Mouse (Mus musculus) embryonic facial prominence, embryonic 14.5 days (tissue): Measurements from ENCODE around the gene Col27a1. TPM values are rescaled to one million over a fixed set of nuclear protein-coding genes. Genes with fewer than 3 reads are reported as not detected.
"Not testable (repeated sequence)": the region's sequence is repeated elsewhere in the genome, so short reads cannot be mapped to it uniquely, and the experiment has no call there.

ENCODE experiments used
- ATAC-seq: fragments of 200-750 bp; cut with Nextera tagmentation; 2 replicates; pipeline ENCODE4 v1.8.0; 2017; ENCODE audit warnings: low read depth, moderate number of reproducible peaks, moderate TSS enrichment
- DNase-seq: peaks from one replicate; pipeline ENCODE4 v3.0.0-alpha.2; 2015; ENCODE audit warnings: low spot score
- H3K27ac ChIP-seq: fragments of 300-500 bp; sonication (generic); replicated peaks from 2 replicates; pipeline ENCODE4 v1.5.1; 2014; ENCODE audit warnings: low read depth, mild to moderate bottlenecking, low read length, moderate library complexity
- H3K27me3 ChIP-seq: fragments of 300-500 bp; sonication (generic); replicated peaks from 2 replicates; pipeline ENCODE4 v1.6.1; 2014; ENCODE audit warnings: low read length; ENCODE audit not compliant: control insufficient read depth, insufficient read depth
- H3K36me3 ChIP-seq: fragments of 300-500 bp; sonication (generic); 2 replicates; pipeline ENCODE4 v1.6.1; 2014; ENCODE audit warnings: low read length, mixed read lengths; ENCODE audit not compliant: control insufficient read depth, insufficient read depth
- H3K4me1 ChIP-seq: fragments of 300-500 bp; sonication (generic); 2 replicates; pipeline ENCODE4 v1.6.1; 2014; ENCODE audit warnings: antibody characterized with exemption, low read length; ENCODE audit not compliant: control insufficient read depth, insufficient read depth
- H3K4me2 ChIP-seq: fragments of 300-500 bp; sonication (generic); 2 replicates; pipeline ENCODE4 v1.6.1; 2014; ENCODE audit warnings: low read depth, mild to moderate bottlenecking, low read length, moderate library complexity, mixed read lengths
- H3K4me3 ChIP-seq: fragments of 300-500 bp; sonication (generic); 2 replicates; pipeline ENCODE4 v1.5.1; 2014; ENCODE audit warnings: low read depth, mild to moderate bottlenecking, low read length
- H3K9ac ChIP-seq: fragments of 300-500 bp; sonication (generic); 2 replicates; pipeline ENCODE4 v1.6.1; 2014; ENCODE audit warnings: low read depth, mild to moderate bottlenecking, low read length, moderate library complexity, mixed read lengths
- H3K9me3 ChIP-seq: fragments of 300-500 bp; sonication (generic); 2 replicates; pipeline ENCODE4 v1.6.1; 2016; ENCODE audit warnings: low read length; ENCODE audit not compliant: control insufficient read depth
- WGBS: fragments of 180-500 bp; shearing (Covaris S2); extraction: QIAGEN DNeasy Blood & Tissue Kit; methylation state at CpG from one replicate; pipeline ENCODE4 v1.1.7; 2014; 5-methylcytosine and 5-hydroxymethylcytosine counted together
- polyA plus RNA-seq: library from polyadenylated mRNA; unstranded; fragments of >200 nt; fragmentation: Nextera tagmentation; extraction: Ambion mirVana; gene quantifications from 2 replicates; pipeline ENCODE4 v1.2.1, GENCODE M21; 2014

Col27a1 gene
- polyA plus RNA-seq, 1 experiment from 2014 or later = 23.5 TPM

DNA sequence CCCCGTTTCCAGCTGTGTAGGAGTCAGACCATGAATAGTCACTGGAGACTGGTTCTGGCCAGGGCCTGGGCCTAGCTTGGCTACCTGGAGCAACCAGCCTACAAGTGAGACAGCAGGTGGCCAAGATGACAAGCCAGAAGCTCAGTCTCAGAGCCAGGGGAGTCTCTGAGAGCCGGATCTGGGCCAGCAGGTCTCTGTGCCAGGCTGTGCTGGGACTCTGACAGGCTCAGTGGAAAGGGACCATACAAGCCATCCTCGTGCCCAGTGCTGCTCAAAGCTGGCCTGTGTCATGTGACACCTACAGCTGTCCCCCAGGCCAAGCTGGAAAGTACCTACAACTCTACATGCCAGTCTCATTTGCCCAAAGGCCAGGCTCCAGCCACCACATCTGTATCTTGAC, 94.5 kb downstream of the Col27a1 start:
- no peak overlapping the region for H3K4me2 ChIP-seq
- H3K27ac ChIP-seq = no peak overlapping the region
- H3K9ac ChIP-seq = no peak overlapping the region
- H3K27me3 ChIP-seq = no peaks in the 10 kb centered on the region
- H3K36me3 ChIP-seq = peaks cover 62% of the 10 kb centered on the region
- ATAC-seq = no peak
- H3K9me3 ChIP-seq = no peaks in the 10 kb centered on the region
- H3K4me1 ChIP-seq = no peaks in the 10 kb centered on the region; the same call in 1 of the 2 replicates
- DNase-seq = no peak
- WGBS = 89% methylated on average over 1 of the region's 3 CpGs
- no peak overlapping the region for H3K4me3 ChIP-seq

DNA sequence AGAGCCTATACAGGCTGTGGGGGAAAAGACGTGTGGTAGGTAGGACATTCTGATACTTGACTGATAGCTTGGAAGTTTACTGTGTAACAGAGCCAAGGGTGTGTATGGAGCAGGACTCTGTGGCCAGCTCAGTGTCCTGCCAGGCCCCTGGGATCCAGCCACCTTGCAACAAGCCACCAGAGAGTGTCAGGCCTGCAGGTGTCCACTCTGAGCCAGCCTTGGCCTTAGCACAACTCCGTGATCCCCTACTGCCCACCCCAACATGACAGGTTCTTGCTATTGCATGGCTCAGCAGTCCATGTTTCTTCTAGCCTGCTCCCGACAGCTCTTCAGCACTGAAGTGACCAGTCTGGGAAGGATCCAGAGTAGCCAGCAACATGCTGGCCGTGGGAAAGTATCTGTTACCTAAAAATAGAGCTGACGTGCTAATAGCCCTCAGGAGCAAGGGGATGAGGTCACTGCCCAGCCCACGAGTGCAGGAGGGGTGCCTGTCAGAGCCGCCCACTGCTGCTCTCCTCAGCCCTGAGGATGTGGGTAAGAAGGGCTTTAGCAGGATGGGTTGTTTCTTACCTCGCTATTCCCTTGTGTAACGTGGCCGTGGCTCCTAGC, 96.5 kb downstream of the Col27a1 start:
- Histone ChIP-seq H3K27me3 (no peaks in the 10 kb centered on the region), H3K4me3 (no peak overlapping the region), H3K27ac (peak overlapping the region; percentile 15; the same call in 1 of the 2 replicates), H3K9me3 (no peaks in the 10 kb centered on the region), H3K36me3 (peaks cover 78% of the 10 kb centered on the region), H3K9ac (no peak overlapping the region), H3K4me1 (no peaks in the 10 kb centered on the region; the same call in 1 of the 2 replicates), H3K4me2 (no peak overlapping the region)
- WGBS = 46% methylated on average over 10 of the region's 10 CpGs
- DNase-seq (peak; percentile 15), ATAC-seq (no peak)

DNA sequence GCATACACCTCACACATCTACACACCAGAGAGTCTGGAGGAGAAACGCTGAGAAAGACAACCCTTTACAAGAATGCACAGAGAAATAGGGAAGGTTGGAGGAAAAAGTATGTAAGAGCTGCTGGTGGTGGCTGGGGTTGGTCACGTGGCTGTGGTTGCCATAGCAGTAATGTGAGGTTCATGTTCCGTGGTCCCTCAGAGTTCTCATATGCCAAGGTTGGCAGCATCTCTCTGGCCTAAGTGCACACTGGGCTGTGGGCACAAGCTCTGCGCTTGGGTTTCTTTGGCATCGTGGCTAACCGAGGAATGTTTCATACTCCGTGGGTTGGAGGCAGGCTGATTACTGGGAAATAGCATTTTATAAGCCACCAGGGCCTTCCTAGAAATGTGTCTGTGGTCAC, 97.6 kb downstream of the Col27a1 start:
- peak; percentile 31 for ATAC-seq

DNA sequence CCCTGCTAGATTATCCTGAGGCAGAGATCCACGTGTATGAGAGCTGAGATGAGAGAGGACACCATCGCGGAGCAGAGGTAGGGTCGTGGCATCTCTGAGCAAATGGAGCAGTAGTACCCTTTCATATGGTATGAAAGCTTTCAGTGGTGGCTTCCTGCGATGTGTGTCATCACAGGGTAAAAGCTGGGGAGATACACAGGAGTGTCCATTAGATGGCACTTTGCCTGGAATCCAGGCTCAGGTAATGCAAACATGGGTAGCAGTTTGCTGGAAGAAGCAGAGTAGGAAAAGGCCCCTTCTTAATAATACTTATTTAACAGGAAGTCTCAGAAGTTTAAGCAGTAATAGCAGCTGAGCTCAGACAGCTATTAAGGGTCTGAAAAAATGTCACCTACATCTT, 100.3 kb downstream of the Col27a1 start:
- no peak for ATAC-seq
- 68% methylated on average over 5 of the region's 5 CpGs for WGBS

More for the DNA sequence above, 97.6 kb downstream of the Col27a1 start:
- WGBS = 82% methylated on average over 7 of the region's 7 CpGs
- DNase-seq = peak; percentile 76
- Histone ChIP-seq H3K36me3 (peaks cover 72% of the 10 kb centered on the region), H3K4me1 (no peaks in the 10 kb centered on the region; the same call in 1 of the 2 replicates), H3K4me2 (no peak overlapping the region), H3K9me3 (no peaks in the 10 kb centered on the region), H3K4me3 (no peak overlapping the region), H3K27ac (peak overlapping the region; percentile 22; the same call in 1 of the 2 replicates), H3K27me3 (no peaks in the 10 kb centered on the region), H3K9ac (no peak overlapping the region)

DNA sequence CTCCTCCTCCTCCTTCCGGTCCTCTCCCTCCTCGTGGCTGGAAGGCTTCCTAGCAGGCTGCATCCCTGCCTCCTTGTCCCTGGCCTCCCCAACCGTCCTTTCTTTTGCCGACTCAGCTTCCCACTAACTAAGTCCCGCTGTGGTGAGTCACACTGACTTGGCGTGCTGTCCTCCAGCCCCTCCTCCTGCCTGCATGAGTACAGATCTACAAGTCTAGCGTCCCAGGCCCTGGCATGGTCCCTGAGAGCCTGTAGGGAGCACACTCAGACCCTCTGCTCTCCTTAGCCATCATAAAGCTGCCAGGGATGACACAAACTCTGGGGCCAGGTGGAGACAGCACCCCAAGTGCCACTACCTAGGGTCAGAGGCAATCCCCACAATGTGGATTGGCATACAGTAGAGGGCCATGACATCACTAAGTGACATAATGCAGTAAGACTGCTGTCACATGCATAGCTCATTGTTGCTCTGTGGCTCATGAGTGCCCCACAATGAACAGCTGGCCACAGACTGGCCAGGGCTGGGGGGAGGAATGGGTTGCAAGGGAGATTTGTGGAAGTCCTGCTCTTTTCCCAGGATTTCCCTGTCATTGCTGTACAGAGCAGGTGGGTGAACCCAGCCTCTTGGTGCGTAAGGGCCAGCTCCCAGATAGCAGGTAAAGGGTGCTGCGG, 102.4 kb downstream of the Col27a1 start:
- Histone ChIP-seq H3K27me3 (no peaks in the 10 kb centered on the region), H3K4me2 (no peak overlapping the region), H3K9me3 (no peaks in the 10 kb centered on the region), H3K36me3 (peaks cover 73% of the 10 kb centered on the region), H3K9ac (no peak overlapping the region), H3K4me1 (no peaks in the 10 kb centered on the region; the same call in 1 of the 2 replicates), H3K27ac (no peak overlapping the region), H3K4me3 (no peak overlapping the region)
- 51% methylated on average over 8 of the region's 9 CpGs for WGBS
- ATAC-seq (0 out of 2 replicates have a peak, but pooled peaks have one; percentile 41), DNase-seq (peak; percentile 68)

More for the DNA sequence above, 100.3 kb downstream of the Col27a1 start:
- Histone ChIP-seq H3K9me3 (no peaks in the 10 kb centered on the region), H3K4me3 (no peak overlapping the region), H3K9ac (no peak overlapping the region), H3K4me2 (no peak overlapping the region), H3K27me3 (no peaks in the 10 kb centered on the region), H3K4me1 (no peaks in the 10 kb centered on the region; the same call in 1 of the 2 replicates), H3K36me3 (peaks cover 85% of the 10 kb centered on the region), H3K27ac (no peak overlapping the region)
- DNase-seq = no peak

DNA sequence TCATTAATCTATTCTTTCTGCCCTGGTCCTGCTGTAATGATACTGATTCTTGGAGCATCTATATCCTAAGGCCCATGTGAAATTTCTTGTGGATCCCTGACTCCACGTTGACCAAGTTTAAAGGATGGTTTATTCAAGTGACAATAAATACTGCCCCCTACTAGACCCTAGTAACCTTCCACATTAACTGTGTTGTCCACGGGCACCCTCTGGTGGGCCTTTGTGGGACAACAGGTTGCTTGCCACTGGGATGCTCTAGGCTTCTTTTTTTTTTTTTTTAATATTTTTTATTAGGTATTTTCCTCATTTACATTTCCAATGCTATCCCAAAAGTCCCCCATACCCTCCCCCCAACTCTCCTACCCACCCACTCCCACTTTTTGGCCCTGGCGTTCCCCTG, 105.8 kb downstream of the Col27a1 start:
- ATAC-seq, H3K9ac ChIP-seq, H3K27ac ChIP-seq, H3K4me2 ChIP-seq, H3K4me1 ChIP-seq, H3K4me3 ChIP-seq, H3K27me3 ChIP-seq, H3K9me3 ChIP-seq: not testable (repeated sequence)
- WGBS = 23% methylated on average over 3 of the region's 3 CpGs
- peaks cover 75% of the 10 kb centered on the region for H3K36me3 ChIP-seq
- DNase-seq = peak; percentile 56

DNA sequence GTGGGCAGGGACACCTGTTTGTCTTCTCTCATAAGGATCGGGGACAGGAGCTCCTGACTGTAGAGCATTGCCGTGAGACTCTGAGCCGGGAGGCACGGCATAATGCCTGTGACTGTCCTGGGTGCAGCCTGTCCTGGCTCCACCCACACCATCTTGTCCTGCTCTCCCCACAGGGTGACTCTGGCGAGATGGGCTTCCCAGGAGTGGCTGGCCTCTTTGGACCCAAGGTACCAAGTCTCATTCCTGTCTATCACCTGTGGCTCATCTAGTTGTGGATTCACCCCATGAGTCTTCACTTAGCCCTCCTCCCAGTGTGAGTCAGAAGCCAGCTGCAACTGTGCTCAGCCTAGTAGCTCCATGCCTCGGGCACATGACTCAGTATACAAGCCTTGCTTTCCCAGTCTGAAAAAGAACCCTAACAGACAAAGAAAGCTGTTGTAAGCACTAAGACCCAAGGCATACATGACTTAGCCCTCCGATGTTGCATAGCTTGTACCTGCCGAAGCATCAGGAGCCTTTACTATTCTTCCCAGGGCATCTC, 109.5 kb downstream of the Col27a1 start:
- H3K36me3 ChIP-seq = peaks cover 79% of the 10 kb centered on the region
- no peaks in the 10 kb centered on the region for H3K9me3 ChIP-seq
- no peak overlapping the region for H3K4me2 ChIP-seq
- no peaks in the 10 kb centered on the region for H3K27me3 ChIP-seq
- no peak overlapping the region for H3K4me3 ChIP-seq
- H3K27ac ChIP-seq = no peak overlapping the region
- ATAC-seq (no peak), DNase-seq (no peak)
- H3K4me1 ChIP-seq = no peaks in the 10 kb centered on the region
- H3K9ac ChIP-seq = no peak overlapping the region
- 71% methylated on average over 8 of the region's 8 CpGs for WGBS

DNA sequence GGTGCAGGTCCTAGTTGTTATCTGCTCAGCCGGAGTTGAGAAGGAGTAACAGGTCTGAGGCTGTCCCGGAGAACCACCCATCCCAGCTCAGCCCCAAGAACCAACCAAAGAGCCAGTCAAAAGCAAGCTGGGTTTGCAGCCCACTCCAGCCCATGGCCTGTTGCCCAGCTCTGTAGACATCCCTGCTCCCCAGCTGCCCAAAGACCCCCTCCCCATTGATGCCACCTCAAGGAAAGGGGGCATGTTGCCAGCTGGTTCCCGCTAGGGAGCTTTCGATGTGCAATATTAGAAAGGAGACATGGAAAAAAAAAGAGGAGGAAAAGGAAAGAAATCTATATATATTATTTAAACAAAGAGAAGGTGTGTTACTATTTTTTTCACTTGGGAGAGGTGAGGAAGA, 119.6 kb downstream of the Col27a1 start:
- DNase-seq (no peak), ATAC-seq (no peak)
- 87% methylated on average over 4 of the region's 4 CpGs for WGBS
- Histone ChIP-seq H3K27me3 (no peaks in the 10 kb centered on the region), H3K27ac (no peak overlapping the region), H3K4me1 (no peaks in the 10 kb centered on the region), H3K4me2 (no peak overlapping the region), H3K9ac (no peak overlapping the region), H3K9me3 (no peaks in the 10 kb centered on the region), H3K4me3 (no peak overlapping the region), H3K36me3 (peaks cover 56% of the 10 kb centered on the region)
